ENCODE assay signal across 8 mouse cellular contexts in the genomic region with DNA sequence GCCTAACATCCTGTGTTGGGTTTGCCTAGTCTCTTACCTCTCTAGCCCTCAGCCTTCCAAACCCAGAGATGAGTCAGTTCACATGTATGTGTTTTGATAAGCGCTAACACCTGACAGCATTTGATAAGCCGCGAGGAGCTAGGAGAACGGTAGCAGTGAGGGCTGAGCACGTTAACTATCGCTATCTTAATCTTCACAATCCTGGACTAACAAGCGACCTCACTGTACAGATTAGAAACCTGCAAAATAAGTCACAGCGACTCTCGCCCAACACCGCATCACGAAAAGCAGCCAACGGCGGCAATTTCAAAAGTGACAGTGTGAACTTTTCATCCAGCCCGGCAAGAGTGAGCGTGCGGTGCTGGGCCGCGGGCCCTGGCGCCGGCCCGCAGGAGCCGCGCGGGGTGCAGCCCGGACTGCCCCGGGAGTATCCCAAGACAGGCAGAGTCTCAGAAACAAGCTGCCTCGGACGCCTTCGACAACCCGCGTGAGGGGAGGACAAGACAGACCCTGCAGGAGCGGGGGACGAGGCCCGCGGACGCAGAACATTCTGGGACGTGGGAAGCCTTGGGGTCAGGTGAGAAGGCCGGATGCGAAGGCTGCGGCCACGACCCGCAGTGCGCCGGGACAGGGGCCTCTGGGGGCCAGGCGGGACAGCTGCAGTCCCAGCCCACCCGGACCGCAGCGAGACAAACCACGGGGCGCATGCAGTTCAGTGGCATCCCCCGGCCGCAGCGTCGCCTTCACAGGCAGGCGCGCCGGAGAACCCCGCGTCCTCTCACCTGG. TPM values are rescaled to one million over a fixed set of nuclear protein-coding genes. Genes with fewer than 3 reads are reported as not detected.
DNase-seq lines count a peak whose midpoint lies in the region; ATAC-seq and TF ChIP-seq lines count a peak whose summit lies in the region.

No protein-coding gene starts in this region.

- peaks cover 23% of the 10 kb centered on the region for H3K4me1 ChIP-seq in hindbrain, embryonic 13.5 days (replicated peaks)

- peak overlapping the region; percentile 97 for H3K9ac ChIP-seq in hindbrain, embryonic 13.5 days

- ATAC-seq in hindbrain, embryonic 13.5 days (ENCODE audit: low FRiP score) = peak; percentile 86
- ATAC-seq in megakaryocyte, adult 5-6 weeks (ENCODE audit: poor library complexity, severe bottlenecking) = peak; percentile 29

- H3K27me3 ChIP-seq in C2C12 (ENCODE audit: control insufficient read depth, insufficient read depth, insufficient read length) = no peaks in the 10 kb centered on the region
- no peaks in the 10 kb centered on the region for H3K27me3 ChIP-seq in hindbrain, embryonic 13.5 days

- H3K79me2 ChIP-seq in C2C12 (ENCODE audit: control insufficient read depth, insufficient read depth) = peaks cover 15% of the 10 kb centered on the region

- peaks cover 4% of the 10 kb centered on the region for H3K79me3 ChIP-seq in C2C12 (ENCODE audit: low read depth)

- peak; percentile 10 for DNase-seq in heart, adult 8-10 months (ENCODE audit: low spot score)
- no peak for DNase-seq in heart, adult 18-20 months
- peak; percentile 42 for DNase-seq in c-Kit-positive CD71-negative TER-119-negative erythroid progenitor cells, embryonic 14.5 days (ENCODE audit: low read depth)
- DNase-seq in cerebellum, postnatal 36 days = no peak
- DNase-seq in urinary bladder, postnatal 14 days (ENCODE audit: low spot score) = no peak

- peak overlapping the region; percentile 76 for H3K4me3 ChIP-seq in C2C12 (ENCODE audit: insufficient read depth, poor library complexity, severe bottlenecking)
- H3K4me3 ChIP-seq in hindbrain, embryonic 13.5 days = peak overlapping the region; percentile 93

- H3K36me3 ChIP-seq in C2C12 (ENCODE audit: control insufficient read depth, insufficient read depth) = peaks cover 8% of the 10 kb centered on the region
- H3K36me3 ChIP-seq in hindbrain, embryonic 13.5 days = peaks cover 13% of the 10 kb centered on the region

- H3K9me3 ChIP-seq in hindbrain, embryonic 13.5 days = no peaks in the 10 kb centered on the region

- H3ac ChIP-seq in C2C12 (ENCODE audit: control insufficient read depth, insufficient read length, low read depth) = peak overlapping the region; percentile 98

- 2% methylated on average over 59 of the region's 59 CpGs for WGBS in hindbrain, embryonic 13.5 days

- H3K4me2 ChIP-seq in hindbrain, embryonic 13.5 days = peak overlapping the region; percentile 87

- no peak for TF ChIP-seq CTCF in C2C12 (IDR thresholded peaks at IDR 0.05; ENCODE audit: control insufficient read depth, insufficient read depth, insufficient read length)

- H3K27ac ChIP-seq in hindbrain, embryonic 13.5 days = peak overlapping the region; percentile 89

TF ChIP-seq in C2C12, 6 proteins besides CTCF, POLR2A, EP300 and RAD21:
- TF ChIP-seq MAX (IDR thresholded peaks at IDR 0.05) (no peak), USF1 (IDR thresholded peaks at IDR 0.05; ENCODE audit: low read depth) (no peak), MYOG (IDR thresholded peaks at IDR 0.05; ENCODE audit: control insufficient read depth, extremely low read depth, insufficient read length) (no peak), CEBPB (IDR thresholded peaks at IDR 0.05; ENCODE audit: low read depth) (no peak), MYOD1 (IDR thresholded peaks at IDR 0.05; ENCODE audit: control insufficient read depth, insufficient read length, low read depth) (no peak), FOSL1 (IDR thresholded peaks at IDR 0.05; ENCODE audit: insufficient read depth, low read length, poor library complexity, severe bottlenecking) (no peak)

RNA-seq across cellular contexts. Expression of gene Ublcp1, which starts 0.5 kb away (rescaled TPM):
- total RNA-seq in heart, adult 8-10 months (2022) = 10 to 100 TPM; 33.2 to 40.9 (median 39.4) TPM
- 10 to 100 TPM; 36.0 to 40.8 TPM for total RNA-seq in heart, adult 18-20 months (2021)
- 17.7 TPM for polyA plus RNA-seq in C2C12 (2012; fragmentation: generic; extraction: Trizol)
- polyA plus RNA-seq in hindbrain, embryonic 13.5 days (2015; fragmentation: Nextera tagmentation; extraction: Ambion mirVana) = 60.1 and 62.9 TPM in 2 replicates
- total RNA-seq in megakaryocyte, adult 5-6 weeks (2015) = 23.0 and 28.1 TPM in 2 replicates
- total RNA-seq in megakaryocyte, adult 5-6 weeks (2017) = 23.8 and 27.0 TPM in 2 replicates

RNA-seq across cellular contexts. Expression of gene Rnf145, which starts 48.9 kb away (rescaled TPM):
- total RNA-seq in heart, adult 8-10 months (2022) = 10 to 100 TPM; 11.0 to 21.4 (median 13.7) TPM
- total RNA-seq in heart, adult 18-20 months (2021) = 10 to 100 TPM; 13.5 to 14.1 TPM
- 68.9 TPM for polyA plus RNA-seq in C2C12 (2012; fragmentation: generic; extraction: Trizol)
- 108 and 111 TPM in 2 replicates for polyA plus RNA-seq in hindbrain, embryonic 13.5 days (2015; fragmentation: Nextera tagmentation; extraction: Ambion mirVana)
- total RNA-seq in megakaryocyte, adult 5-6 weeks (2015) = 15.9 and 17.3 TPM in 2 replicates
- 20.9 and 21.0 TPM in 2 replicates for total RNA-seq in megakaryocyte, adult 5-6 weeks (2017)

Comparison
In these comparisons a context has a peak if more than half of its experiments do, and no peak if none do; other contexts are left out.
1. DNase-seq: peak in heart, adult 8-10 months (single experiment) and c-Kit-positive CD71-negative TER-119-negative erythroid progenitor cells, embryonic 14.5 days (single experiment); none in heart, adult 18-20 months (0 of 2), cerebellum, postnatal 36 days (0 of 2) and urinary bladder, postnatal 14 days (single experiment).